Mouse (Mus musculus) heart, adult 18-20 months (tissue): ENCODE data around the gene 2510039O18Rik. TPM values are rescaled to one million over a fixed set of nuclear protein-coding genes. Genes with fewer than 3 reads are reported as not detected.

Experiments
- DNase-seq, 2 experiments: peaks; one replicate each; pipeline ENCODE4 v3.0.0; 2021 to 2022; ENCODE audit warnings: mixed read lengths in 1 of 2
- total RNA-seq, 2 experiments: library from RNA; stranded (reverse); gene quantifications; 2 replicates each; pipeline ENCODE4 v1.2.3; 2021

Gene 2510039O18Rik
- total RNA-seq, 2 experiments from 2014 or later, result 38.1 to 43.1 TPM

DNA sequence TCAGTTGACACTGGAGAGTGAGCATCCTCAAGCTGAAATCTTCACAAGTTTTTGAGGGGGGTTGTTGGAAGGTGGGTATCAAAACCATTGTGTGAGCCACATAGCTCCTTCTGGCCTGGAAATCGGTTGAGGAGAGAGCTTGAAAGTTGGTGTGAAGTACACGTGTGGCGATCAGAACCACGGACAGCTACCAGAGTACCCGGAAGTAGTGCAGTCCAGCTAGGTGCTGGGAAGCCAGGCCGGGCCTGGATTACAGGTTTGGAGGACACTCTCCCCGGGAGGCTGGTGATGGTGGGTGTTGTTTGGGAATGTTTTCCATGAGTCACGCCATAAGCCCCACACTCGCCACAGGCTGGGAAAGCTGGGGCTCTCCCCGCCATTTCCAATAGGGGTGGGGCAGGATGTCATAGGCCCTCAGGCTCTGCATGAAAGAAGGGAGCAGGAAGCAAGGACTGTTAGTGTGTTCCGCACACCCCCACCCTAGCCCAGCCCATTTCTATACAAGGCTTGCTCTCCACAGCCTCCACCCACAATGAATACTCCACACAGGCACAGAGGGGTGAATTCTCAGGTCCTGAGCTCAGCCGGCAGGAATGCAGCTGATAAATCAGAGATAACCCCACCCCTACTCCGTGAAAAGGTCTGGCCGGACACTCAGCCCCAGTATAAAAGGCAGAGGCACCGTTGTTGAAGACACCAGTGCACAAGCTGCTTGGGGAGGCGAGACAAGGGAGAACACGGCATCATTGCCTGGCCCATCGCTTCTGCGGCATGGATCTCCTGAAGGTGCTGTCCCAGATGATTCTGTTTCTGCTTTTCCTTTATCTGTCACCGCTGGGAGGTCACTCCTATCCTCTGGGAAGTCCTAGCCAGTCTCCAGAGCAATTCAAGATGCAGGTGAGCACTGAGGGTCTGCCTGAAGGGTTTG lies 44.8 kb downstream of the 2510039O18Rik start, which contains the start of gene Nppb:
Gene Nppb, plus strand, starts transcription at position 584 of the 928 bp plus-strand sequence.
- peak; percentile 58 to 73 for DNase-seq

DNA sequence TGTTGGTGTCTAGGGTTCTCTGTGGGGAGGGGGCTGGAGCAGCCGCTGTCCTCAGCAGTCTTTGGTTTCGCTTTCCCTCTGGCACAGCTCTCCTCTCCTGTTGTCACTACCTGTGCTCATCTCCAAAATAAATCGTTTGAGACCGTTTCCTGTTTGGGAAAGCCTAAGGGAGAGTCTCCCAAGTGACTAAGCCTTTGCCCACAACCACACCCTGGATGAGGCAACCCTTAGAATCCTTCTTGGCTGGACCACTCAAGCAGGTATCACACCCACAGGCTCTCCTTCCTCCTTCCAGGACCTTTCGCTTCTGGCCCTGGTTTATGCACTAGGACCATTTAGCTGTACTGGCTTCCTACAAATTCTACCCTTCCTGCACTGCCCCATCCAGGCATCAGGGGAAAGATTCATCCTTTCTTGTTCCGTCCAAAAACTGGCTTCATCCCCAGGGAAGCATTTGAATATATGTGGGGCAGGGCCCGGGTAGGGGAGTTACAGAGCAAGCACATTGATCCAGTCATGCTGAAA lies 52.9 kb downstream of the 2510039O18Rik start:
- DNase-seq, result no peak

DNA sequence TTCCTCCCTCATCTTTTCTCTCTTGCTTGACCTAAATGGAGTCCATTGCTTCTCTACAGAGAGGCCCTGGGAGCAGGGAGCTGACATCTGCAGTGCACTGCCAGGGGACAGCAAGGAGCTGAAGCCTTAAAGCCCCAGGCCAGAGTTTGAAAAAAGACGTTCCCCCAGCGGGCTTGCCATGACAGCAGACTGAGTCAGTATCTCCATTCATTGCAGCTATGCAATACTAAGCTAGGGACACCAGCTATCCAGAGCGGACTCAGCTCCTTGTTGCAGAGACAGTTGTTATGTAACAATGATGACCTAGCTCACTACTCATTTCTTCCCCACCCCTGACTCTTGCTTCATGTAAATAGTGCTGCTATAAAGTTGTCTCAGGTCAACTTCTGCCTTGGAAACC lies 54.6 kb downstream of the 2510039O18Rik start:
- DNase-seq, result no peak

Other genes starting within 250 kb of the 2510039O18Rik start
- gene Zfp534, start 238.3 kb upstream of the 2510039O18Rik start, total RNA-seq, result not detected
- gene Zfp984, start 131.1 kb upstream of the 2510039O18Rik start, total RNA-seq, result 1 to 10 TPM; 2.1 to 2.2 TPM
- 10 to 100 TPM in 1 of 2 experiments, 1 to 10 TPM in 1; 9.8 to 10.9 TPM for gene Zfp933, start 92.5 kb upstream of the 2510039O18Rik start, total RNA-seq
- 1 to 10 TPM; 4.6 to 7.5 TPM for gene Miip, start 72.1 kb upstream of the 2510039O18Rik start, total RNA-seq
- 10 to 100 TPM; 17.2 to 22.3 TPM for gene Fv1, start 71.9 kb upstream of the 2510039O18Rik start, total RNA-seq
- gene Mfn2, start 36.2 kb upstream of the 2510039O18Rik start, total RNA-seq, result 100 to 1,000 TPM; 623 to 655 TPM
- gene Plod1, start 4.1 kb upstream of the 2510039O18Rik start, total RNA-seq, result 10 to 100 TPM; 61.0 to 65.3 TPM
- 100 to 1,000 TPM; 170 to 310 TPM for gene Nppb, start 44.9 kb downstream of the 2510039O18Rik start, total RNA-seq
- 1,000 to 10,000 TPM; 1,365 to 1,908 TPM for gene Nppa, start 59.8 kb downstream of the 2510039O18Rik start, total RNA-seq
- 1 to 10 TPM; 7.8 to 8.0 TPM for gene Clcn6, start 97.9 kb downstream of the 2510039O18Rik start, total RNA-seq
- 10 to 100 TPM in 1 of 2 experiments, 1 to 10 TPM in 1; 7.9 to 10.7 TPM for gene Mthfr, start 98.2 kb downstream of the 2510039O18Rik start, total RNA-seq
- 10 to 100 TPM; 47.8 to 50.4 TPM for gene Agtrap, start 147.1 kb downstream of the 2510039O18Rik start, total RNA-seq
- gene Mad2l2, start 189.5 kb downstream of the 2510039O18Rik start, total RNA-seq, result 10 to 100 TPM; 12.2 to 14.5 TPM
- under 1 TPM; 0.07 to 0.08 TPM for gene Draxin, start 189.8 kb downstream of the 2510039O18Rik start, total RNA-seq
- gene Fbxo6, start 211.2 kb downstream of the 2510039O18Rik start, total RNA-seq, result 10 to 100 TPM; 41.0 to 42.1 TPM
- 10 to 100 TPM; 22.8 to 23.0 TPM for gene Fbxo44, start 219.6 kb downstream of the 2510039O18Rik start, total RNA-seq
- gene Fbxo2, start 219.7 kb downstream of the 2510039O18Rik start, total RNA-seq, result under 1 TPM; 0.28 to 0.35 TPM